Mouse (Mus musculus): ENCODE results near the gene Wapl.

Wapl gene

DNA sequence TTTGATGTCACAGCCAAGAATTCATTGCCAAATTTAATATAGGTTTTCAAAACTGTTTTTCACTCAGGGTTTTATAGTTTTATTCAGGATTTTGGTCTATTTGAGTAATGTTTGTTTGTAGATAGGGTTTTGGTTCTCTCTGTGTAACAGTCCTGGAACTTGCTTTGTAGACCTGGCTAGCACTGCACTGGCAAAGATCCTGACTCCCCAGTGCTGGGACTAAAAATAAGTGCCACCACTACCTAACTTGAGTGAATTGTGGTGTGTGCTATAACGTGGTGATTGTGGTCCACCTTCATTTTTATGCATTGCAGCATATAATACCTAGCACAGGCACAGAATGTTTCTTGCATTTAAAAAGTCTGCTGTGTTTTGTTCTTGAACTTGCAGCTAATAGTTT is 23.6 kb downstream of the Wapl start:
- DNase-seq = peak; percentile 42 to 80

DNA sequence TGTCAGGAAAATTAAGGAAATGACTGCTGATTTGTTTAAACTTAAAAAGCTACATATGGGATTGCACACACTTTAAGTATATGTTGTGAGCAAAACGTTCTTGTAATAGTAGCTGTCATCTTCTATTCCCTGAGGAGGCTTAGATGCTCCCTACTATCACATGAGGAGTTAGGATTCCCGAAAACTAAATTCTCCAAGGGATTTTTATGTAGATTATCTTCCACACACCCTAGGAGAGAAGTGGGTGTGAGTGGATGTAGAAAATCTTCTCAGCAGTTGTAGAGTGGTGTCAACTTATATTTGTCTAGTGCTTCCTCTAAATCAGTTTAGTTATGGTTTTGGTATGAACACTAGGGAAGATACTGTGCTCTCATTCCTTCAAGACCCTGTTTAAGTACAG is 36.5 kb downstream of the Wapl start:
- no peak for DNase-seq

DNA sequence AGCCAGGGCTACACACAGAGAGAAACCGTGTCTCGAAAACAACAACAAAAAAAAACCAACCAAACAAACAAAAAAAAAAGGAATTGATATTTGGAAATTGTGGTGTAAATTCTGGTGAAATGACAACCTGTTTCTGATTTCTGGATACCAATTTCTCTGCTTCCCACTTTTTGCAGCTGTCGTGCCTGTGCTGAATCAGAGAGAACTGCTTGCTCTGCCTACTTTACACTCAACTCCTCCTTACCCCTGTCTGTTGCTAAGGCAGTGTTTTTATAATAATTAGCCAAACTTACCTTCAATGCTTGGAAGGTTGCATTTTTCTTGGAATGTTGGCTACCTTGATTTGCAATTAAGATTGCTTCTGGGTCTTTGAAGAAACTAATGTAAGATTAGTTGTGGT is 38.3 kb downstream of the Wapl start:
- no peak for DNase-seq

DNA sequence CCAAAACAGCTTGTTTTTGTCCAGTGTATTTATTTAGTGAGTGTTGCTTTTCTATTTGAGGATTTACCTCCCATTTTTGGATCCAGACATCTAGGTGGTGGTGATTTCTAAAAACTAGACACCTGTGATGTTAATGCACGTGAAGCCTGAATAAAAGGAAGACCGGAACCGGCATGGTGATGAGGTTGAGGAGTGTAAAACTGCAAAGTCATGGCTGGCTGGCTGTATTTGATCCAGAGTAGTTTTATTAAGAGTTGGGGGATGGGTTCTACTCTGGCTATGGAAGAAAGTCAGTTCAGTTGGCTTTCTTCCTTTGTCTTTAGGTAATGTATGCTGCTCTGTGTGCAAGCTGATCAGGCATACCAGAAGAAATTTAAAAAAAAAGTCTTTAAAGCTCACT is 39.1 kb downstream of the Wapl start:
- no peak for DNase-seq

DNA sequence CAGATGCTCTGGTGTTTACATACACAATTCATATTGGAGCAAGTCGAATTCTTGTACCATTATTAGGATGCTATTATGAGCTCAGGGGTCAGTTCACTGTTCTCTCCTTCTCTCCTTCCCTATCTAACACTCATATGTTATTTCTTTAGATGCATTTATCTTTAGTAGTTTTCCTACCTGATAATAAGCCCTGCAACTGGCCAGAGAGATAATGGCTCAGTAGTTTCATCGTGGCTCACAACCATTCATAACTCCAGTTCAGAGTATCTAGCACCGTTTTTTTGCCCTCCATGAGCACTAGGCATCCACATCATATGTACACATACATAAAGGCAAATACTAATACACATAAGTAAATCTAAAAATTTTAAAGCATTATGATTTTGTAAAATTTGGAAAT is 44.4 kb downstream of the Wapl start:
- no peak for DNase-seq

DNA sequence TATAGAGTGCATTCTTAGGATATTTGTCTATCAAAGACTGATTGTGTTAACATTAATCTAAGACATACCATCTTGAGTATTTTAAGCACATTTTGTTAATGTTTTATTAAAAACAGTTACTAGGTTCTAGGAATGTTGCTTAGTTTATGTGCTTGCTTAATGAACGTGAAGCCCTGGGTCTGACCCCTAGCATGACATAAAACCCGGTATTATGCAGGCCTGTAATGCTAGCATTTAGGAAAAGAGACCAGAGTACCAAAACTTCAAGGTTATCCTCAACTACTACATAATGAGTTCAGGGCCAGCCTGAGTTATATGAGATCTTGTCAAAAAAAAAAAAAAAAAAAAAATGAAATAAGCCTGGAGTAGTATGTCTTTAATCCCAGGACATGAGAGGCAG is 54.0 kb downstream of the Wapl start:
- no peak for DNase-seq

DNA sequence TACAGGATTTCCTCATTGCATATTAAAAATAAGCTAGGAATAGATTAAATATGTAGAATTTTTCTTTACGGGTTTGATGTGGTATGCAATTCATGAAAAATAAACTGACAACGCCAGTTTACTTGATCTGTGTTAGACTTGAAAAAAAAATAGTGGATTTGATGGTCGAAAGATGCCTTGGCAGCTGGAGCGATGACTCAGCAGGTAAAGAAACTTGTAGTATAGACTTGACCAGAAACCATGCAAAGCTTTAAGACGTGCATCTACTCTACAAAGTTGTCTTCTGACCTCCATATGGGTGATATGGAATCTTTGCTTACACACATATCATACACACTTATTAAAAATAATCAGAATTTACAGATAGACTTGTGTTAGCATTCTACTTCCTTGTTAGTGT is 61.7 kb downstream of the Wapl start:
- DNase-seq = no peak

DNA sequence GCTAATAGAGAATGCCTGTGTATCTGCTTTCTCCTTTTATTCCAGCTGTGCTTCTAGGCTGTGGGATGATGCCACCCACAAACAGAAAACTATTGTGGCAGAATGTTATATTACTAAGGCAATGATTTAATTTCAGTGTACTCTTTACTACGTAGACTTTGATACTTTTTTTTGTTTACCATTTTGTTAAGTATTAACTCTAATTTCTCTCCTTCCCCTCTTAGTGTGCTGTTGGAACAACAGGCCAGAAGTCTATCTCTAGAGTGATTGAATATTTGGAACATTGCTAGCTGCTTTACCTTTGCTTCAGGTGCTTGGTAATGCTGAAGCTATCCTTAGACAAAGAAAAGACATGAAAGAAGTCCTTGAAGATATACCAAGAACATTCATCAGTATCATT is 71.7 kb downstream of the Wapl start:
- no peak for DNase-seq

DNA sequence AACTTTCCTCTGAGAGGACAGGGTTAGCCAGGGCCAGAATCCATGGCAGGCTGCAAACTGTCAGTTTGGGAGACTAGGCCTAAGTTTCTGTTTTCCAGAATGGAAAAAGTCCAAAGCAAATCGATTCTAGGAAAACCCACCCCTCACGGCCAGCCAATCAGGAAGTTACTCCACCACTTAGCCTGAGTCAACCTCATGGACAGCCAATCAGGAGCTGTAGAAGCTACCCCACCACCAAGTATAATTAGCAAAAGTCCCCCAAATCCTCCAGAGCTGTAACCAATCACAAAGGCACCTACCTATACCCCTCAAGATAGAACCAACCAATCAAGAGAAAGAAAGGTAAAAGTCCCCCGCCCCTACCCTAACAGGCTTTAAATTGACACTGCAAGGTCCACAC is 82.0 kb downstream of the Wapl start:
- no peak for DNase-seq

DNA sequence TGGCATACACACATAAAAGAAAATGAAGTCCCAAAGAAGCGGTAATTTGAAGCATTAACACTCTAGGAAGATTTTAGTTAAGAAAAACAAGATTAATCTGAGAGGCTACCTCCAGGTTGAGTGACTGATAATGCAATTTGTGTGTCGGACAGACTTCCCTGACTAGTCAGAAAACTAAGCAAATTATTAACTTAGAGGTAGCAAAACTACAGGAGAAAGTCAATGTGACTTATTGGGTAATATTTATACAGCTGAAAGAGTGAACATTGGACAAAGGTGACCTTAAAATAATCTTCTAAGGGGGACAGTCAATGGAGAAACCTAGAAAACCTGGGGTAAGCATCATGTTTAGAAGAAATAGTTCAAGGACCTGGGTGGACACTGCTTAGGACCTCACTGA is 86.2 kb downstream of the Wapl start:
- DNase-seq = no peak

DNA sequence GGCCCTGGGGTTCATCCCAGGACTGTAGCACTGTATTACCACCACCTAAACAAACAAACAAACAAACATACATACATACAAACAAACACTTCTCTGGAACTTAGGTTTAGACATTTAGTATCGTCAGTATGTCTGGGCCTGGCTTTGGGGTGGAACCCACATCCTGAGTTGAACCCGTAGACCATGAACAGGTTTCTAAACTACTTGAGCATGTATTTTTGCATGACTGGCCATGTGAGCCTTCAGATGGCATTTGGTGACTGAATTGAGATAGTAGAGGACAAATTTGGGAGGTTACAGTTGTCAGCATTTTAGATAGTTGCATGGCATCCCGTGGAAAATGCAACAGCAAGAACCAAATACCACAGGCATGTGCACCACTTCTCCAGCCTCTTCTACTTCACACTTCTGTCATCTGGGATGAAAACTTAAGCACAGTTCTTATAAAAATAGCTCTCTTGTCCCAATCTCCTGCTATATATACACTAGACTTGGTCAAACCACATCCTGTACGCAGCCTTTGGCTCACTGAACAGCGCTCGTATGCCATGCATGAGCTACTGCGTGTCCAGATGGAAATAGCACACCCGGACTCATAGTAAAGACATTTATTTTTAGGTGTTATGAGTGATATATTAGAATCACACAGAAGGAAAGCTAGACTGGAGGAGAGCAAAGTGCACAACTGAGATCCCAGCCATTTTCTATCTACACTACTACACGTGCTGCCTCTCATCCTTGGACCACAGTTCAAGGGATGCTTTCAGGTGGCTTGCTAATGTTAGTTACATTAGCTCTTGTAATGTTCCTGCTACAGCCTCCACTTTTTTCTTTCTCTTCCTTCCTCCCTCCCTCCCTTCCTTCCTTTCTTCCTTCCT is 87.6 kb downstream of the Wapl start:
- DNase-seq = no peak

DNA sequence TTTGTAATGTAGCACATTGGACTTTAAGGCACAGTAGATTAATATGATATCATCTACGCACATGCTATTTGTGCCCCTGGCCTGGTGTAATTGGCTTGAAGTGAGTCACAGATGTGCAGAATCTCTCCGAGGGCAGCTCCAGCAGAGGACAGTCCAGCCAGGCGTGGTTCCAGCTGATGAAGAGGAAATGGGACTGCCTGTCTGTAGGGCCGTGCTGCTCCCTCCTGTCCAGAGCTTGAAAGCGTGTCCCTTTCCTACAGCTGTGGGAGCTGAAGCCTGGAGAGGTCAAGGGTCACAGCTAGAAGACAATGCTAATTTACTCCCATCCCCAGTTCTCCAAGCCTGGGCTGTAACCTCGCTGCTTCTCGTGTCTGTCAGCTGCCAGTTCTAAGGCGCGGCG is 89.0 kb downstream of the Wapl start:
- DNase-seq = no peak

DNA sequence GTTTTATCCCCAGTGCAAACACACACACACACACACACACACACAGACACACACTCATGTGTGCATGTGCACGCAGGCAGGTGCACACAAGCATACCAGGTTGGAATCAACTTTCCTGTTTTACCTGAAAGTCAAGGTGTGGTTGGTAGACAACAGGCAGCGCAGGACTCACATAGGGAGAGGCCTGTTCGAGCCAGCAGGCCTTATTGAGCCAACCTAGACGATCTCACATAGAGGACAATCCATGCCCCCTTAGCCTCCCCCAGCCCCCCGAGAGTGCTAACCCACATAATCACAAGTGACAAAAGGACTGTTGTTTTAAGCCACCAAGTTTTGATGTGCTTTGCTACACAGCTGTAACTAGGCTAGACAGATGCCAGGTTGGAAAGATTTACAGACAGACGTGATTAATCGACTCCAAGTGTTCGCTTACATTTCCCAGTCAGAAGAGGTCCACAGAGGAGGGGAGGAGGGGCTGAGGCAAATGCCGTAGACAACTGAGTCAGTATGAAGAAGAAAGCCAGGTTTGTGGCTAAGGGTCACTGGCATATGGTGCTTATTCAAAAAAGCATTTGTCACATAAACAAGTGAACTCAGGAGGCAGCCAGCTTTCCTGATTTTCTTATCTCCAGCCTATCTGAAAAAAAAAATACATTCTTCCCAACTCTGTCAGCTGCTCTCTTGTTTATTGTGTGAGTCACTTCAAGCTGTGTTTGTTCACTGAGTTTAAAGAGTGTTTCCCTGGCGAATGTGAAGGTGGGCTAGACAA is 90.2 kb downstream of the Wapl start:
- DNase-seq = no peak

DNA sequence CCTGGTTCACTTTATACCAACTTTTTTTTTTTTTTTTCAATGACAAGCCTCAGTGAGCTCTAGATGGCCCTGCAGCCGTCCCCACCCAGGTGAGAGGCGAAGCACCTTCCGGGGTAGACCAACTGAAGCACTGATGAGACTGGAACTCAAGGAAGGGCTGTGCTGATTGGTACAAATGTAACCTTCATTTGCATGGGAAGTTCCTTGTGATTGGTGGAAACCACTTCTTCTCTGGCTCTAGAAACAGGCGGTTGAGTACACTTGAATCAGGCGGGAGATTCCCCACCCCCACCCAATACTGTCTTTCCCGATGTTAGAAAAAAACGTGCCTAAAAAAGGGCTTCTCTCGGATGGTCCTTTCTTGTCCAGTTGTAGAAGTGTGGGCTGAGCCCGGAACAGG is 91.2 kb downstream of the Wapl start:
- DNase-seq = no peak

DNA sequence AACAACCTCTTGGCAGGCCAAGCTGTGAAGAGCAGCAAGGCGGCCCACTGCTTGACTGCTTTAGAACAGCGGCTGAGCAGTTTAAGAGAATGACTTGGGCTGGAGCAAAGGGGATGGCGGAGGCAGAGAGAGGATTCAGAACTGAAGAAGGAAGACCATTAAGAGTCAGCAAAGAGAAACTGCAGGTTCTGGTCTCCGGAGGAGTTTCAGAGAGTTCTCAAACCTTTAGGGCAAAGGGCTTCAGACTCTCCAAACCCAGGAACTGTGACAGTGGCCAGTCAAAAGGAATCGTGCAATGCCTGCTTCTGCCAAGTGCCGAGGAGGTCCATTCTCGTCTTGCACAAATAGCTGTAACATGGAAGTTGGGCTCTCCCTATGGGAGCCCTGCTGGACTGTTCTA is 91.7 kb downstream of the Wapl start:
- DNase-seq = no peak

DNA sequence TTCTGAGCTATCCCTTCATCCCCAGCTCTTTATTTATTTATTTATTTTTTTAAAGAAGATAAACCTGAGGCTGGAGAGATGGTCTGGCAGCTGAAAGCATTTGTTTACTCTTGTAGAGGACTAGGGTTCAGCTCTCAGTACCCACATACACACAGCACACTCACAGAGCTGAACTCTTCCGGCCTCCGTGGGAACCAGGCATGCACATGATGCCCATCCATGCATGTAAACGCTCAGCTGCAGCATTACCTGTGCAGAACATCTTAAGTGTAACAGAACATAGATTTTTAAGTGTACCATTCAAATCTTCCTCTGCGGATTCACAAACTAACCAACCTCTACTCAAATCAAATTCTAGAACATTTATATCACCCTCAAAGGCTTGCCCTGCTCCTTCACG is 92.5 kb downstream of the Wapl start:
- DNase-seq = no peak

DNA sequence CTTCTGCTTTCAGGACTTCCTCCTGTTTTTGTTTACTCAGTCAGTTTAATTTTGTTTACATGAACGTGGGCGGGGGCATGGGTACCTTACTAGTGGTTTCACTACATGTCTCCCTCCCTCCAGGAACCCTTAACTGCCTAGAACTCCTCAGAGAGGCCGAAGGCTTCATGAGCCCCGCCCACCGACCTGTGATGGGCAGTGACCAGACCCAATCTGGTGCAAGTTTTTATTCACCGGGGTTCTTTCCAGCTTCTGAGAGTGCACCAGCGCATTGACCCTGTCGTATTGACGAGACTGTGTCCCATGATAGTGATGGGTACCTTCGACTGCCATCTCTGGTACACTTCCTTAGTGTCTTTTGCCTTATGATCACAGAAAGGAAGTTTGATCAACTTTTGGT is 94.6 kb downstream of the Wapl start:
- DNase-seq = peak; percentile 77 to 80

DNA sequence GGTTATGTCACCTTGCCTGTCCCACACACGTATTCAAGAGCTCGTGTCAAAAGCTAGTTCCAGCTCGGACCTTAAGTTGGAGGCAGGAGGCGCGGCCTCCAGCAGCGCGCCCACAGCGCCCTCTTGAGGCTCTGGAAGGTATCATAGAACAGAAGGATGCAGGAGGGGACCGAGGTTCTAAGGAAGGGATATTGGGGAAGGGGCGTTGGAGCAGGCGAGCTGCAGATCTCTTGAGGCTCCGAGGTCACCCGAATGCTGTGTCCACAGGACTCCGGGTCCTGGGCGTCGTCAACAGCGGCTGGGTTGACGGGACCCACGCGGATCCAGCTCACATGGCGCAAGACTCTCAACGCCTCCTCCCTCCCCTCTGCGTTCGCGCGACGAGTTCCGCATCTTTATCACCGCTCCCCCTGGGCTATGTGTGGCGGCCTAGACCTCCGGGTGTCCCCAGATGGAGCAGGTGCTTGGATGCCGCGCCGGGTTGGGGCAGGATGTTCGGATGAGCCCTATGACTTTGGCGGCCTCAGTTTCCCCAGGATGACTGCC is 95.4 kb downstream of the Wapl start:
- DNase-seq = peak; percentile 75 to 80

DNA sequence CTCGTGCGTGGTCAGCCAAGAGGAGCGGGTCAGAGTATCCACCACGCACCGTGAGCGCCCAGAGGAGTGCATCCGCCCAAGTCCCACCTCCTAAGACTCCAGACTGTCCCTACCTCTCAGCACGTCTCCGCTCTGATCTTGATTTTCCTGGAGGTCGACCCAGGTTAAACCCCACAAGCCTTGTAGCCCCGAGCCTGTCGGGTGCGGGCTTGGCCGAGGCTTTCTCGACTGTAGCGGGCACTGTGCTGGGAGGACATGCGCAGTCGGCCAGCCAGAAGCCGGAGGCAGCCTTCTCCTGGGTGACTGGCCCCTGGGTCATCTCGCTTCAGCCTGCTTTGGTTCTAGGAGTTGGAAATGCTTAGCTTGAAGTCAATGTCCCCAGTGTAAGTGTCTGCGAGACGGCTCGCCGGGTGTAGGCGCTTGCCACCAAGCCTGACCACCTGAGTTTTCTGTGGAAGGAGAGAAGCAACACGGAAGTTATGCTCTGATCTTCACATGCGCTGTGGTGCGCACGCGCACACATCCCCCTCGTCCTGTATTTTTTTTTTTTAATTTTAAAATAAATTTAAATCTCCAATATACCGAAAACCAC is 95.9 kb downstream of the Wapl start:
- DNase-seq = peak; percentile 46 to 51

DNA sequence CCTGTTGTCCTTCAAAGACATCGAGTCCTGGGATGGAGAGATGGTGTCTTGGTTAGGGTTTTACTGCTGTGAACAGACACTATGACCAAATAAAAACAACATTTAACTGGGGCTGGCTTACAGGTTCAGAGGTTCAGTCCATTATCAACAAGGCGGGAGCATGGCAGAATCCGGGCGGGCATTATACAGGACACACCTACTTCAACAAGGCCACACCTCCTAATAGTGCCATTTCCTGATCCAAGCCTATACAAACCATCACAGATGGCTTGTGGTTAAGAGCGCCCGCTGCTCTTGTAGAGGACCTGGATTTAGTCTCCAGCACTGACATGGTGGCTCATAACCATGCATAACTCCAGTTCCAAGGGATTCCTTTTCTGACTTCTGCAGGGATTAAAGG is 96.7 kb downstream of the Wapl start:
- DNase-seq = no peak

DNA sequence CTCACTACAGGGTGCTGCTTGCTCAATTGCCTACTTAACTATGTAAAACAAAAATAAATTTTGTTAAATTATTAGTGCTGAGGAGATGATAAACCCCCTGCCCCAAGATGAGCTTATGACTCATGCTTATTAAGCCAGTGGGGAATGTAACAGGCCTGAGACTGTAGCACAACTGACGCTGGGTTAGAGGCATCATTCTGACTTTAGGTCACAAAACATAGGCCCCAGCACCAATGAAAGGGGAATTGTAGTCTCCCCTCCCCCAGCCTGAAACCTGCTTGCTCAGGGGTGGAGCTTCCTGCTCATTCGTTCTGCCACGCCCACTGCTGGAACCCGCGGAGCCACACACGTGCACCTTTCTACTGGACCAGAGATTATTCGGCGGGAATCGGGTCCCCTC is 97.9 kb downstream of the Wapl start:
- no peak for DNase-seq

DNA sequence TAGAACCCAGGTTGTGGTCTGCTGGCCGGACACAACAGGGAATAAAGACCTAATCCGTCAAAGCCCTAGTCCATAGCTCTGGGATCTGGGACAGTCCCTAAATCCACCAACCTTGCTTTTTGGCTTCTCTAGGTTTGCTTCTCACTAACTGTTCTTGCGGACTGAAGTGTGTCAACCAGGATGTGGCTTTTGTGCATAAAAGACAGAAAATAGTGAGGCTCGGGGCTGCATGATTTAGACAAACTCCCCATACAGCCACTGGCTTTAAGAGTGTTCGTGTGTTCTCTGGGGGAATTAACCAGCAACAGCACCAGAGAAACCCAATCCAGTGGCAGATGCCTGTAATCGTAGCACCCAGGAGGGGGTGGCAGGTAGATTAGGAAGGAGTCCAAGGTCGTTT is 98.4 kb downstream of the Wapl start:
- DNase-seq = no peak

DNA sequence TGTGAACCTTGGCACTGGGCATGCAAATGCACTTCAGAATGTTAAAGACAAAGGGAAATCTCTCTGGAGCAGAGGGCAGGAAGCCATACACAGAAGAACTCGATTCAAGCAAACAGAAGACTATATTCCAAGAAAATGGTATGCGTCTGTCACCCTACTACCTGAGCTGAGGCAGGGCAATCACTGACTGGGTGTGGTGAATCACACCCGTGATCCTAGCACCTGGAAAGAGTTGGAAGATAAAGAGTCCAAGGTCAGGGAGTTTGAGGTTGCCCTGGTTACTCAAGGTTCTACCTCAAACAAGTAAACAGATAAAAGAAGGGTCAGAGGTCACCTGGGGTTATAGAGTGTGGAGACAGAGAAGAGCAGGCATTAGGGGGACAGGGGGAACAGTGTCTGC is 100.0 kb downstream of the Wapl start:
- no peak for DNase-seq

DNA sequence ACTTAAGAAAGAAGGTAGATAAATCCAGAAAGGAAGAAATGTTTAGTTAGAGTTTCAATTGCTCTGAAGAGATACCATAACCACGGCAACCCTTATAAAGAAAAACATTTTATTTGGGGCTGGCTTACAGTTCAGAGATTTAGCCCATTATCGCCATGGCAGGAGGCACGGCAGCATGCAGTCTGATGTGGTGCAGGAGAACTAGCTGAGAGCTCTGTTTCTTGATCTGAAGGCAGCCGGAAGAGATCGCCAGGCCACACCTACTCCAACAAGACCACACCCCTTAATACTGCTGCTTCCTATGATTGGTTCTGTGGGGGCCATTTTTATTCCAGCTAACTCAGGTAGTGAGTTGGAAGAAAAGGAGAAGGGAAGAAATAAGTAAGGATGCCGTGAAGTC is 100.5 kb downstream of the Wapl start:
- no peak for DNase-seq

Data from cerebellum, postnatal 14 days (tissue).